Mouse (Mus musculus): ENCODE measurements around the gene Fuca2. TPM values are rescaled to one million over a fixed set of nuclear protein-coding genes. Genes with fewer than 3 reads are reported as not detected.
A peak's percentile ranks its signal among the peaks of the same experiment; 100 is the strongest.

Fuca2 gene
- polyA plus RNA-seq, 1 experiment from 2014 or later, result 30.9 TPM

DNA sequence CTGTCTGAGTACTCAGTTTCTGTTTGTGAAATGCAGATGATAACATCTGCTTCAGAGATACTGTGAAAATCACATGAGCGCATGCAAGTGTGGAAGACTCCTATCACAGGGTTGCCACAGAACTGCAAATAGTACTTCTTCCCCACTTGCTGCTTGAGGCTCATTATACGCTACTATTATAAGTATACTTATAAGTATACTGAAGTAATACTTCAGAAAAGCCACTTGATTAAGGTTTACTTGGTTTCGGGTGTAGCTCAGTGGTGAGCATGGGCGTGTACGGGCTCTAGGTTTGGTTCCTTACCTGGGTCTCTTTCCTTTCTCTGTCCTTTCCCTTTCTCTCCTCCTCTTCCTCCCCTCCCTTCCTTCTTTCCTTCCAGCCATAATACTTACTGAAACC, 42.4 kb downstream of the Fuca2 start:
- Histone ChIP-seq H3K4me1 (no peaks in the 10 kb centered on the region), H3K9me3 (replicated peaks) (no peaks in the 10 kb centered on the region), H3K4me2 (replicated peaks) (no peak overlapping the region), H3K27me3 (no peaks in the 10 kb centered on the region), H3K9ac (no peak overlapping the region), H3K4me3 (no peak overlapping the region), H3K27ac (no peak overlapping the region), H3K36me3 (peaks cover 22% of the 10 kb centered on the region)
- no peak for ATAC-seq (ENCODE audit: low FRiP score)
- WGBS, result 95% methylated on average over 5 of the region's 5 CpGs

DNA sequence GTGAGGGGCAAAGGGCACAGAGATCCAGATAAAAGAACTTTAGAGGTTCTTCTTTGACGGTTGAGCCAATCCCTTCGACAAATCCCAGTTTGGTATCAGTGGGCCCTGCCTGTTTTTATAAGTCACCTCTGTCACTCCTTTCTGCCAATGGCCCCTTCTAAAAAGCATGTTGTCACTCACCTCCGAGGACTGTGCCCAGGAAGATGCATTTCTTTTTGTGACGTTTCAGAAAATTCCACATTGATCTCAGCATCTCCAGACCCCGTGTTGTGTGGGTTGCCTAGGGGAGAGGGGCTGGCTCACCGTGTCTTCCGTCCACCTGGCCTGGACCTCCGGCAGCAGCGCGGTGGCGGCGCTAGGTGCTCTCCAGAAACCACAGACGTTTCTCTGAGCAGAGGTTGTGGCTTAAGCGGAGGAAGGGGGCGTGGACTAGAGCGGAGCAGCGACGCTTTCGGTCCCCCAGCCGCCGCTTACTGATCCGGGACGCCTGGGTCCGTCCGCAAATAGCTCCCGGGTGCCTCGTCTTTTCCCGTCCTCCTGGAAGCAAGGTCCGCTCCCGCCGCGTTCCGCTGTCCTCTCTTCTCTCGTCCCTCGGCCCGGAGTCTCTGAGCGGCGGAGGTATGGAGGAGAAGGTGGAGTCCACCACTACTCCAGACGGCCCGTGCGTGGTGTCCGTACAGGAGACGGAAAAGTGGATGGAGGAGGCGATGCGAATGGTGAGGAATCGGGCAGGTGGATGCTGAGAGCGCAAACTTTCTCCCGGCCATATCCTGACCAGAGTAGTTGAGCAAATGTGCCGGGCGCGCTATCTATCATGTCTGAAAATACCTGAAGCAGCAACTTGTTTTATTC, 53.5 kb downstream of the Fuca2 start, which contains the start of the genes Adat2 and Pex3:
Gene Adat2 (plus strand): TSS at position 249 of the 852 bp plus-strand sequence.
Gene Pex3 (minus strand): TSS at position 497 of the 852 bp plus-strand sequence.
- 1% methylated on average over 50 of the region's 51 CpGs for WGBS
- Histone ChIP-seq H3K36me3 (no peaks in the 10 kb centered on the region), H3K4me3 (peak within 1 kb of the TSS; percentile 64), H3K27me3 (no peaks in the 10 kb centered on the region), H3K4me2 (replicated peaks) (peak within 1 kb of the TSS; percentile 69), H3K9ac (peak within 1 kb of the TSS; percentile 69), H3K4me1 (peaks cover 11% of the 10 kb centered on the region), H3K27ac (peak within 1 kb of the TSS; percentile 73), H3K9me3 (replicated peaks) (no peaks in the 10 kb centered on the region)
- ATAC-seq (ENCODE audit: low FRiP score), result peak; percentile 96

DNA sequence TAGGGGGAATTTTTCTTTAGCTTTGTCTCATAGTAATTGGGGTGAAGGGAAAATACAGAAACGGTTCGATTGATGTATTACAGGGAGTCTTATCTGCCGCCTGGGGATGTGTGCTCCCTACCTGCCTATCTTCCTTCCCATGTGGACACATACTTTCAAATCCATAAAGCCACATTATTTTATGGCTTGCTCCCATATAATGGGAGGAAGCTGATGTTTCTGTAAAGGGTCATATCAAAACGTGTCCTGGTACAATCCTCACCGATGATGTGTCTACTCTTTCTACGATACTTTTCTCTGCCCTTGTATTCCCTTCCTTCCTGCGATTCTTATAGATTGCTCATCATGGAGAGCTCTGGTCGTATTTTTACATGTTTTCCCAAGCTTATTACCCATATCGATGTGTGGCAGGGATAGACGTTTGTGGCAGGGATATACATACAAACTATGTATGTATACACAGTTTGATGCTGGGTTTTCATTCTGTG, 54.2 kb downstream of the Fuca2 start:
- Histone ChIP-seq H3K4me2 (replicated peaks) (peak overlapping the region; percentile 69), H3K9ac (peak overlapping the region; percentile 69), H3K27ac (no peak overlapping the region), H3K27me3 (no peaks in the 10 kb centered on the region), H3K36me3 (no peaks in the 10 kb centered on the region), H3K9me3 (replicated peaks) (no peaks in the 10 kb centered on the region), H3K4me1 (peaks cover 11% of the 10 kb centered on the region), H3K4me3 (peak overlapping the region; percentile 64)
- WGBS, result 32% methylated on average over 10 of the region's 10 CpGs
- ATAC-seq (ENCODE audit: low FRiP score), result peak; percentile 38; the same call in 1 of the 2 replicates

- Histone ChIP-seq H3K27me3 (no peaks in the 10 kb centered on the region), H3K4me2 (replicated peaks) (no peak overlapping the region), H3K4me1 (peaks cover 11% of the 10 kb centered on the region), H3K9ac (no peak overlapping the region), H3K4me3 (no peak overlapping the region), H3K9me3 (replicated peaks) (no peaks in the 10 kb centered on the region), H3K36me3 (no peaks in the 10 kb centered on the region), H3K27ac (no peak overlapping the region)
- no peak for ATAC-seq (ENCODE audit: low FRiP score)
- whole genome bisulfite sequencing, result 74% methylated on average over 1 of the region's 1 CpGs
Measured at GRCm38 (mm10) chr10:13554316-13554715, 55.0 kb downstream of the Fuca2 start.

- Histone ChIP-seq H3K4me2 (replicated peaks) (no peak overlapping the region), H3K36me3 (peaks cover 11% of the 10 kb centered on the region; the same call in 1 of the 2 replicates), H3K4me1 (0 out of 2 replicates have a peak, but pooled peaks cover 3% of the 10 kb centered on the region), H3K9ac (no peak overlapping the region), H3K27ac (no peak overlapping the region), H3K9me3 (replicated peaks) (no peaks in the 10 kb centered on the region), H3K4me3 (no peak overlapping the region), H3K27me3 (no peaks in the 10 kb centered on the region)
- ATAC-seq (ENCODE audit: low FRiP score), result no peak
- 88% methylated on average over 13 of the region's 13 CpGs for WGBS
Measured at GRCm38 (mm10) chr10:13560014-13560674, 60.8 kb downstream of the Fuca2 start.

DNA sequence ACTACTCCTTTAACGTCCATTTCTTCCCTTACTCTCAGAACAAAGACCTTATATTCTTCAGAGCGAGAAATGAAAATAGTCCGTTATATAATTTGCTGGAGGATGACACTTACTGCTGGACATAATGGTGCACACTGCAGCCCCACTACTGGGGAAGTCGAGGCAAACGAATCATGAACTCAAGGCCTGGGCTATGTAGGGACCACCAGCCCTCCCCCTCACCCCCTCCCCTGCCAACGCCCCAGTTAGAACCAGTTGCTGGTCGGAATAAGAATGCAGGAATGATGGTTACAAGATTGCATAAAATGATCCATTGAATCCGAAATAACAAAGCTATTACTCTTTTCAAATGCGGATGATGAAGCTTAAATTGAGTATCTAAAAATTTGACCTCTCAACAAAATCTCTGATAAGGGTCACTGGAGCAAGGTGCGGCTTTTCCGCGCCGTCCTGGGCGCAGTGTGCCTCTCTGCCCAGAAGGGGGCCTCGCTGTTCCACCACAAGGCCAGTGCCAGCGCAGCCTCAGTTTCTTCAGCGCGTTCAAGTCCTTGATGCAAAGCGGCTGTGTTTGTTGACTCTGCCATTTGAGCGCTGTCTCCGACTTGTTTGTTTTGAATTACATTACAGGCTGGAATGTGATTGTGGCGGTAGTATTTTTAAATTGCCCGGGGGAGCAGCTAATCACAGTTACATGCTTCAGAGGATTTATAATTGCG, 65.2 kb downstream of the Fuca2 start:
- Histone ChIP-seq H3K4me1 (0 out of 2 replicates have a peak, but pooled peaks cover 3% of the 10 kb centered on the region), H3K27me3 (no peaks in the 10 kb centered on the region), H3K4me2 (replicated peaks) (peak overlapping the region; percentile 48), H3K27ac (no peak overlapping the region), H3K36me3 (peaks cover 11% of the 10 kb centered on the region; the same call in 1 of the 2 replicates), H3K9me3 (replicated peaks) (no peaks in the 10 kb centered on the region), H3K9ac (no peak overlapping the region), H3K4me3 (peak overlapping the region; percentile 12; the same call in 1 of the 2 replicates)
- 27% methylated on average over 24 of the region's 24 CpGs for WGBS
- peak; percentile 79 for ATAC-seq (ENCODE audit: low FRiP score)

DNA sequence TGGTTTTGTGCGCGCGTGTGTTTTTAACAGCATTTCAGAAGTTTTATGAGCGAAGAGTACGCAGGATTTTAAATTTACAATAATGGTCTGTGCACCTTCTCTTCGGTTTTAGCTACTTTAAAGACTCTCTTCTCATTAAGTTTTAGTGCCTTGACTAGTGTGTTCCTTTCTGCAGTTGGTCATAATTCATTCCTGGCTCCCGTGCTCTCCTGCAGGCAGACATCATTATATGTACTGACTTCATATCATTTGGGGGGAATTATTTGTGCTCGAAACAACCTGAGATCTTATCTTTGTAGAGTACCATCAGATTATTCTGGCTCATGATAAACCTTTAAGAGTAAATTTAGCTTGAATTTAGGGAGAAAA, 65.7 kb downstream of the Fuca2 start:
- 57% methylated on average over 8 of the region's 8 CpGs for WGBS
- H3K27ac ChIP-seq, result no peak overlapping the region
- H3K27me3 ChIP-seq, result no peaks in the 10 kb centered on the region
- peak overlapping the region; percentile 48 for H3K4me2 ChIP-seq (replicated peaks)
- peaks cover 11% of the 10 kb centered on the region; the same call in 1 of the 2 replicates for H3K36me3 ChIP-seq
- H3K4me3 ChIP-seq, result peak overlapping the region; percentile 12; the same call in 1 of the 2 replicates
- ATAC-seq (ENCODE audit: low FRiP score), result no peak; the same call in 1 of the 2 replicates
- peaks cover 8% of the 10 kb centered on the region for H3K4me1 ChIP-seq
- H3K9me3 ChIP-seq (replicated peaks), result no peaks in the 10 kb centered on the region
- no peak overlapping the region for H3K9ac ChIP-seq

DNA sequence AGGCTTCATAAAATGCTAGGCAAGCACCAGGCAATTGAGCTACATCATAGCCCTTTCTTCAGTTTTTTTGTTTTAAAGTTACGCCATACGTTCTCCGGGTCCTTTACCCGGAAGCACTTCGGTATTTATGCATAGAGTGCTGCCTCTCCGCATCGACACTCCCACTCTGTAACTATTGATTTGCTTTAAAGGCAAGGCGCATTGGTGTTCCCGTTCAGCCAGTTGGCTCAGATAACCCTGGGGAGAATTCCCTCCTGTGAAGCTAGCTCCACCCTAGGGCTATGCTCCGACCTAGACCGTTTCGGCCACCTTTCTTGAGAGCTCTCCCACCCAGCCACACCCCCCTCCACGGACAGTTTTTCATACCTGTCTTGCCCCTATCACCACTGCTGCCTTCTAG, 67.1 kb downstream of the Fuca2 start:
- no peak overlapping the region for H3K4me2 ChIP-seq (replicated peaks)

More for the DNA sequence above, 67.1 kb downstream of the Fuca2 start:
- Histone ChIP-seq H3K9ac (no peak overlapping the region), H3K4me1 (peaks cover 19% of the 10 kb centered on the region), H3K27me3 (no peaks in the 10 kb centered on the region), H3K4me3 (no peak overlapping the region), H3K27ac (no peak overlapping the region), H3K36me3 (peaks cover 9% of the 10 kb centered on the region; the same call in 1 of the 2 replicates), H3K9me3 (replicated peaks) (no peaks in the 10 kb centered on the region)
- 65% methylated on average over 13 of the region's 13 CpGs for WGBS
- ATAC-seq (ENCODE audit: low FRiP score), result no peak

Other genes starting within 250 kb of the Fuca2 start
- gene Phactr2, start 25.1 kb upstream of the Fuca2 start, polyA plus RNA-seq (2016; fragmentation: Nextera tagmentation; extraction: Ambion mirVana), result 14.5 and 16.0 TPM in 2 replicates
- gene Adat2, start 53.4 kb downstream of the Fuca2 start, polyA plus RNA-seq (2016; fragmentation: Nextera tagmentation; extraction: Ambion mirVana), result 2.9 and 3.8 TPM in 2 replicates
- 24.2 and 25.8 TPM in 2 replicates for gene Pex3, start 53.6 kb downstream of the Fuca2 start, polyA plus RNA-seq (2016; fragmentation: Nextera tagmentation; extraction: Ambion mirVana)

Data from hindbrain, embryonic 12.5 days (tissue).